Mouse (Mus musculus) hindbrain, embryonic 14.5 days (tissue): Measurements from ENCODE around the gene Olfr481. TPM values are rescaled to one million over a fixed set of nuclear protein-coding genes. Genes with fewer than 3 reads are reported as not detected.

Source experiments
- ATAC-seq: fragments of 200-750 bp; cut with Nextera tagmentation; 2 replicates; pipeline ENCODE4 v1.8.0; 2017; ENCODE audit warnings: moderate number of reproducible peaks, mild to moderate bottlenecking, moderate TSS enrichment, moderate library complexity; ENCODE audit not compliant: low FRiP score
- DNase-seq: peaks from one replicate; pipeline ENCODE4 v3.0.0-alpha.2; 2015; ENCODE audit warnings: low spot score
- H3K27ac ChIP-seq: fragments of 300-500 bp; sonication (generic); 2 replicates; pipeline ENCODE4 v1.5.1; 2014; ENCODE audit warnings: mild to moderate bottlenecking, moderate library complexity
- H3K27me3 ChIP-seq: fragments of 300-500 bp; sonication (generic); 2 replicates; pipeline ENCODE4 v1.6.1; 2014; ENCODE audit warnings: mild to moderate bottlenecking, low read length, mixed read lengths; ENCODE audit not compliant: control insufficient read depth, insufficient read depth
- H3K36me3 ChIP-seq: fragments of 300-500 bp; sonication (generic); replicated peaks from 2 replicates; pipeline ENCODE4 v1.6.1; 2014; ENCODE audit not compliant: control insufficient read depth, insufficient read depth
- H3K4me1 ChIP-seq: fragments of 300-500 bp; sonication (generic); replicated peaks from 2 replicates; pipeline ENCODE4 v1.6.1; 2014; ENCODE audit warnings: antibody characterized with exemption, low read length, mixed read lengths; ENCODE audit not compliant: control insufficient read depth, insufficient read depth
- H3K4me2 ChIP-seq: fragments of 300-500 bp; sonication (generic); replicated peaks from 2 replicates; pipeline ENCODE4 v1.6.1; 2014; ENCODE audit warnings: mild to moderate bottlenecking, moderate library complexity
- H3K4me3 ChIP-seq: fragments of 300-500 bp; sonication (generic); replicated peaks from 2 replicates; pipeline ENCODE4 v1.5.1; 2014; ENCODE audit warnings: mild to moderate bottlenecking, low read length
- H3K9ac ChIP-seq: fragments of 300-500 bp; sonication (generic); 2 replicates; pipeline ENCODE4 v1.6.1; 2014
- H3K9me3 ChIP-seq: fragments of 300-500 bp; sonication (generic); 2 replicates; pipeline ENCODE4 v1.6.1; 2016; ENCODE audit warnings: low read length; ENCODE audit not compliant: control insufficient read depth
- WGBS: fragments of 180-500 bp; shearing (Covaris S2); extraction: QIAGEN DNeasy Blood & Tissue Kit; methylation state at CpG from one replicate; pipeline ENCODE4 v1.1.7; 2014; 5-methylcytosine and 5-hydroxymethylcytosine counted together
- polyA plus RNA-seq: library from polyadenylated mRNA; unstranded; fragments of >200 nt; fragmentation: Nextera tagmentation; extraction: Ambion mirVana; gene quantifications from 2 replicates; pipeline ENCODE4 v1.2.1, GENCODE M21; 2014

Gene Olfr481
- not detected in 2 replicates for polyA plus RNA-seq

GRCm38 (mm10) chr7:108079555-108079954, at the start of gene Olfr481:
Olfr481 (plus strand) TSS chr7:108079855.
- Histone ChIP-seq H3K27ac (no peak within 1 kb of the TSS), H3K4me3 (no peak within 1 kb of the TSS), H3K9me3 (no peaks in the 10 kb centered on the region), H3K4me1 (no peaks in the 10 kb centered on the region), H3K4me2 (no peak within 1 kb of the TSS), H3K27me3 (no peaks in the 10 kb centered on the region), H3K9ac (no peak within 1 kb of the TSS), H3K36me3 (no peaks in the 10 kb centered on the region)
- DNase-seq (no peak), ATAC-seq (no peak)

GRCm38 (mm10) chr7:108033889-108034288, 45.8 kb upstream of the Olfr481 start, which contains the start of gene Olfr478:
Olfr478 (minus strand) TSS chr7:108033989.
- ATAC-seq = no peak
- H3K9me3 ChIP-seq = no peaks in the 10 kb centered on the region
- no peak within 1 kb of the TSS for H3K27ac ChIP-seq
- H3K27me3 ChIP-seq = no peaks in the 10 kb centered on the region
- 86% methylated on average over 3 of the region's 3 CpGs for WGBS
- H3K4me1 ChIP-seq = no peaks in the 10 kb centered on the region
- H3K36me3 ChIP-seq = no peaks in the 10 kb centered on the region
- no peak within 1 kb of the TSS for H3K9ac ChIP-seq
- no peak within 1 kb of the TSS for H3K4me3 ChIP-seq
- no peak for DNase-seq
- H3K4me2 ChIP-seq = no peak within 1 kb of the TSS

- 89% methylated on average over 2 of the region's 2 CpGs for WGBS
Observed at GRCm38 (mm10) chr7:108050393-108050792, 29.3 kb upstream of the Olfr481 start, which contains the start of gene Olfr479. Olfr479 (plus strand) TSS chr7:108050693.

GRCm38 (mm10) chr7:108067246-108067645, 12.4 kb upstream of the Olfr481 start, which contains the start of gene Olfr480:
Olfr480 (minus strand) TSS chr7:108067346.
- DNase-seq (no peak), ATAC-seq (no peak)
- Histone ChIP-seq H3K4me1 (no peaks in the 10 kb centered on the region), H3K36me3 (no peaks in the 10 kb centered on the region), H3K27me3 (no peaks in the 10 kb centered on the region), H3K4me3 (no peak within 1 kb of the TSS), H3K4me2 (no peak within 1 kb of the TSS), H3K9me3 (no peaks in the 10 kb centered on the region), H3K27ac (no peak within 1 kb of the TSS), H3K9ac (no peak within 1 kb of the TSS)
- WGBS = 90% methylated on average over 1 of the region's 1 CpGs

More at GRCm38 (mm10) chr7:108050393-108050792, 29.3 kb upstream of the Olfr481 start, which contains the start of gene Olfr479:
- DNase-seq = no peak
- H3K4me3 ChIP-seq = no peak within 1 kb of the TSS
- H3K9ac ChIP-seq = no peak within 1 kb of the TSS
- no peaks in the 10 kb centered on the region for H3K4me1 ChIP-seq
- H3K36me3 ChIP-seq = no peaks in the 10 kb centered on the region
- no peak for ATAC-seq
- no peak within 1 kb of the TSS for H3K4me2 ChIP-seq
- H3K27ac ChIP-seq = no peak within 1 kb of the TSS
- H3K9me3 ChIP-seq = no peaks in the 10 kb centered on the region
- H3K27me3 ChIP-seq = no peaks in the 10 kb centered on the region

GRCm38 (mm10) chr7:108097486-108097885, 17.8 kb downstream of the Olfr481 start, which contains the start of gene Olfr482:
Olfr482 (minus strand) TSS chr7:108097586.
- DNase-seq = no peak

GRCm38 (mm10) chr7:108100549-108100948, 20.9 kb downstream of the Olfr481 start, which contains the start of gene Olfr483:
Olfr483 (plus strand) TSS chr7:108100849.
- Histone ChIP-seq H3K9me3 (no peaks in the 10 kb centered on the region), H3K27me3 (no peaks in the 10 kb centered on the region), H3K27ac (no peak within 1 kb of the TSS), H3K4me3 (no peak within 1 kb of the TSS), H3K9ac (no peak within 1 kb of the TSS), H3K4me2 (no peak within 1 kb of the TSS), H3K4me1 (no peaks in the 10 kb centered on the region), H3K36me3 (no peaks in the 10 kb centered on the region)
- 90% methylated on average over 1 of the region's 1 CpGs for WGBS
- ATAC-seq = no peak
- DNase-seq = no peak

More at GRCm38 (mm10) chr7:108097486-108097885, 17.8 kb downstream of the Olfr481 start, which contains the start of gene Olfr482:
- no peaks in the 10 kb centered on the region for H3K9me3 ChIP-seq
- no peak within 1 kb of the TSS for H3K27ac ChIP-seq
- 95% methylated on average over 1 of the region's 1 CpGs for whole genome bisulfite sequencing
- H3K4me1 ChIP-seq = no peaks in the 10 kb centered on the region
- H3K9ac ChIP-seq = no peak within 1 kb of the TSS
- no peak within 1 kb of the TSS for H3K4me2 ChIP-seq
- H3K4me3 ChIP-seq = no peak within 1 kb of the TSS
- H3K36me3 ChIP-seq = no peaks in the 10 kb centered on the region
- no peaks in the 10 kb centered on the region for H3K27me3 ChIP-seq
- ATAC-seq = no peak

GRCm38 (mm10) chr7:108120681-108121080, 41.0 kb downstream of the Olfr481 start:
- Histone ChIP-seq H3K4me3 (no peak overlapping the region), H3K4me2 (no peak overlapping the region), H3K9me3 (no peaks in the 10 kb centered on the region), H3K27ac (no peak overlapping the region), H3K27me3 (no peaks in the 10 kb centered on the region), H3K9ac (no peak overlapping the region), H3K36me3 (no peaks in the 10 kb centered on the region), H3K4me1 (no peaks in the 10 kb centered on the region)
- DNase-seq = no peak
- ATAC-seq = no peak
- WGBS = 8% methylated on average over 1 of the region's 1 CpGs

GRCm38 (mm10) chr7:108121416-108121815, 41.8 kb downstream of the Olfr481 start:
- Histone ChIP-seq H3K36me3 (no peaks in the 10 kb centered on the region), H3K9ac (no peak overlapping the region), H3K4me1 (no peaks in the 10 kb centered on the region), H3K4me2 (no peak overlapping the region), H3K4me3 (no peak overlapping the region), H3K27ac (no peak overlapping the region), H3K9me3 (no peaks in the 10 kb centered on the region), H3K27me3 (no peaks in the 10 kb centered on the region)
- no peak for DNase-seq
- no peak for ATAC-seq
- WGBS = 75% methylated on average over 1 of the region's 1 CpGs

GRCm38 (mm10) chr7:108127349-108127748, 47.7 kb downstream of the Olfr481 start, which contains the start of gene Olfr484:
Olfr484 (minus strand) TSS chr7:108127449.
- Histone ChIP-seq H3K4me1 (no peaks in the 10 kb centered on the region), H3K9me3 (no peaks in the 10 kb centered on the region), H3K36me3 (no peaks in the 10 kb centered on the region), H3K4me3 (no peak within 1 kb of the TSS), H3K27me3 (no peaks in the 10 kb centered on the region), H3K9ac (no peak within 1 kb of the TSS), H3K4me2 (no peak within 1 kb of the TSS), H3K27ac (no peak within 1 kb of the TSS)
- ATAC-seq = no peak
- DNase-seq = no peak
